Mouse (Mus musculus) hindbrain, embryonic 12.5 days (tissue): Measurements from ENCODE around the gene Cd86. TPM values are rescaled to one million over a fixed set of nuclear protein-coding genes. Genes with fewer than 3 reads are reported as not detected.

ENCODE experiments used
- ATAC-seq: fragments of 200-750 bp; cut with Nextera tagmentation; 2 replicates; pipeline ENCODE4 v1.8.0; 2017; ENCODE audit warnings: moderate TSS enrichment; ENCODE audit not compliant: low FRiP score
- H3K27ac ChIP-seq: fragments of 300-500 bp; sonication (generic); 2 replicates; pipeline ENCODE4 v1.5.1; 2016; ENCODE audit warnings: mild to moderate bottlenecking
- H3K27me3 ChIP-seq: fragments of 300-500 bp; sonication (generic); 2 replicates; pipeline ENCODE4 v1.6.1; 2016; ENCODE audit warnings: mild to moderate bottlenecking
- H3K36me3 ChIP-seq: fragments of 300-500 bp; sonication (generic); 2 replicates; pipeline ENCODE4 v1.6.1; 2016; ENCODE audit warnings: mild to moderate bottlenecking
- H3K4me1 ChIP-seq: fragments of 300-500 bp; sonication (generic); 2 replicates; pipeline ENCODE4 v1.6.1; 2016
- H3K4me2 ChIP-seq: fragments of 300-500 bp; sonication (generic); replicated peaks from 2 replicates; pipeline ENCODE4 v1.6.1; 2016; ENCODE audit warnings: mild to moderate bottlenecking
- H3K4me3 ChIP-seq: fragments of 300-500 bp; sonication (generic); 2 replicates; pipeline ENCODE4 v1.5.1; 2016; ENCODE audit warnings: mild to moderate bottlenecking
- H3K9ac ChIP-seq: fragments of 300-500 bp; sonication (generic); 2 replicates; pipeline ENCODE4 v1.6.1; 2016; ENCODE audit warnings: mild to moderate bottlenecking, moderate library complexity
- H3K9me3 ChIP-seq: fragments of 300-500 bp; sonication (generic); replicated peaks from 2 replicates; pipeline ENCODE4 v1.6.1; 2016; ENCODE audit warnings: mild to moderate bottlenecking
- WGBS: fragments of 180-500 bp; shearing (Covaris S2); methylation state at CpG from one replicate; pipeline ENCODE4 v1.1.7; 2016; 5-methylcytosine and 5-hydroxymethylcytosine counted together
- polyA plus RNA-seq: library from polyadenylated mRNA; unstranded; fragments of >200 nt; fragmentation: Nextera tagmentation; extraction: Ambion mirVana; gene quantifications from 2 replicates; pipeline ENCODE4 v1.2.1, GENCODE M21; 2016

Gene Cd86
- polyA plus RNA-seq, 1 experiment from 2014 or later, result 2.0 TPM

GRCm38 (mm10) chr16:36631607-36632006 is 34.3 kb downstream of the Cd86 start:
- WGBS, result 93% methylated on average over 5 of the region's 5 CpGs
- Histone ChIP-seq H3K4me2 (no peak overlapping the region), H3K9ac (no peak overlapping the region), H3K27me3 (no peaks in the 10 kb centered on the region), H3K36me3 (no peaks in the 10 kb centered on the region), H3K4me3 (no peak overlapping the region), H3K4me1 (no peaks in the 10 kb centered on the region), H3K9me3 (no peaks in the 10 kb centered on the region), H3K27ac (no peak overlapping the region)
- ATAC-seq, result no peak

GRCm38 (mm10) chr16:36627740-36628139 is 38.1 kb downstream of the Cd86 start:
- ATAC-seq, result no peak
- no peak overlapping the region for H3K27ac ChIP-seq
- no peak overlapping the region for H3K9ac ChIP-seq
- H3K27me3 ChIP-seq, result no peaks in the 10 kb centered on the region
- no peaks in the 10 kb centered on the region for H3K9me3 ChIP-seq
- no peak overlapping the region for H3K4me2 ChIP-seq
- no peak overlapping the region for H3K4me3 ChIP-seq
- 95% methylated on average over 1 of the region's 1 CpGs for WGBS
- no peaks in the 10 kb centered on the region for H3K36me3 ChIP-seq
- H3K4me1 ChIP-seq, result no peaks in the 10 kb centered on the region

GRCm38 (mm10) chr16:36626567-36627197 is 39.2 kb downstream of the Cd86 start:
- no peak overlapping the region for H3K4me2 ChIP-seq
- H3K9ac ChIP-seq, result no peak overlapping the region
- ATAC-seq, result no peak
- H3K4me1 ChIP-seq, result no peaks in the 10 kb centered on the region
- no peaks in the 10 kb centered on the region for H3K9me3 ChIP-seq
- no peak overlapping the region for H3K4me3 ChIP-seq
- H3K27me3 ChIP-seq, result no peaks in the 10 kb centered on the region
- no peak overlapping the region for H3K27ac ChIP-seq
- 84% methylated on average over 5 of the region's 5 CpGs for WGBS
- no peaks in the 10 kb centered on the region for H3K36me3 ChIP-seq

- no peak overlapping the region for H3K9ac ChIP-seq
- H3K9me3 ChIP-seq, result no peaks in the 10 kb centered on the region
- no peaks in the 10 kb centered on the region for H3K36me3 ChIP-seq
- H3K27me3 ChIP-seq, result no peaks in the 10 kb centered on the region
- H3K4me3 ChIP-seq, result no peak overlapping the region
- no peaks in the 10 kb centered on the region for H3K4me1 ChIP-seq
- WGBS, result 97% methylated on average over 1 of the region's 1 CpGs
- ATAC-seq, result no peak
- no peak overlapping the region for H3K27ac ChIP-seq
- H3K4me2 ChIP-seq, result no peak overlapping the region
Measured at GRCm38 (mm10) chr16:36625909-36626308, 40.0 kb downstream of the Cd86 start.

GRCm38 (mm10) chr16:36622320-36622719 is 43.6 kb downstream of the Cd86 start:
- H3K4me1 ChIP-seq, result no peaks in the 10 kb centered on the region
- no peak overlapping the region for H3K9ac ChIP-seq
- no peaks in the 10 kb centered on the region for H3K36me3 ChIP-seq
- no peak overlapping the region for H3K4me2 ChIP-seq
- no peaks in the 10 kb centered on the region for H3K27me3 ChIP-seq
- no peak overlapping the region for H3K4me3 ChIP-seq
- no peak for ATAC-seq
- no peaks in the 10 kb centered on the region for H3K9me3 ChIP-seq
- H3K27ac ChIP-seq, result no peak overlapping the region
- WGBS, result 75% methylated on average over 3 of the region's 3 CpGs

- Histone ChIP-seq H3K27ac (no peak overlapping the region), H3K9me3 (no peaks in the 10 kb centered on the region), H3K4me2 (no peak overlapping the region), H3K9ac (no peak overlapping the region), H3K4me1 (no peaks in the 10 kb centered on the region), H3K27me3 (no peaks in the 10 kb centered on the region), H3K36me3 (no peaks in the 10 kb centered on the region), H3K4me3 (no peak overlapping the region)
- ATAC-seq, result no peak
- 77% methylated on average over 3 of the region's 3 CpGs for WGBS
Measured at GRCm38 (mm10) chr16:36621108-36621507, 44.8 kb downstream of the Cd86 start.

GRCm38 (mm10) chr16:36613701-36614100 is 52.2 kb downstream of the Cd86 start:
- WGBS, result 72% methylated on average over 2 of the region's 2 CpGs

GRCm38 (mm10) chr16:36602632-36603031 is 63.2 kb downstream of the Cd86 start:
- H3K9me3 ChIP-seq, result no peaks in the 10 kb centered on the region
- no peak for ATAC-seq
- WGBS, result 76% methylated on average over 3 of the region's 3 CpGs
- H3K27me3 ChIP-seq, result no peaks in the 10 kb centered on the region
- no peaks in the 10 kb centered on the region for H3K4me1 ChIP-seq
- no peak overlapping the region for H3K4me2 ChIP-seq
- H3K27ac ChIP-seq, result no peak overlapping the region
- H3K9ac ChIP-seq, result no peak overlapping the region
- H3K36me3 ChIP-seq, result no peaks in the 10 kb centered on the region
- no peak overlapping the region for H3K4me3 ChIP-seq

More at GRCm38 (mm10) chr16:36613701-36614100, 52.2 kb downstream of the Cd86 start:
- Histone ChIP-seq H3K4me1 (no peaks in the 10 kb centered on the region), H3K36me3 (no peaks in the 10 kb centered on the region), H3K9me3 (no peaks in the 10 kb centered on the region), H3K9ac (no peak overlapping the region), H3K4me3 (no peak overlapping the region), H3K27me3 (no peaks in the 10 kb centered on the region), H3K27ac (no peak overlapping the region), H3K4me2 (no peak overlapping the region)
- ATAC-seq, result no peak

- H3K4me3 ChIP-seq, result no peak overlapping the region
- H3K4me2 ChIP-seq, result no peak overlapping the region
- H3K4me1 ChIP-seq, result no peaks in the 10 kb centered on the region
- H3K27me3 ChIP-seq, result no peaks in the 10 kb centered on the region
- 81% methylated on average over 4 of the region's 4 CpGs for WGBS
- H3K9me3 ChIP-seq, result no peaks in the 10 kb centered on the region
- ATAC-seq, result no peak
- no peak overlapping the region for H3K27ac ChIP-seq
- no peaks in the 10 kb centered on the region for H3K36me3 ChIP-seq
- no peak overlapping the region for H3K9ac ChIP-seq
Measured at GRCm38 (mm10) chr16:36598265-36598664, 67.6 kb downstream of the Cd86 start.

- ATAC-seq, result no peak
- H3K9me3 ChIP-seq, result no peaks in the 10 kb centered on the region
Measured at GRCm38 (mm10) chr16:36596671-36597410, 69.0 kb downstream of the Cd86 start.

GRCm38 (mm10) chr16:36589898-36590297 is 76.0 kb downstream of the Cd86 start:
- Histone ChIP-seq H3K4me1 (no peaks in the 10 kb centered on the region), H3K27me3 (no peaks in the 10 kb centered on the region), H3K27ac (no peak overlapping the region), H3K9ac (no peak overlapping the region), H3K9me3 (no peaks in the 10 kb centered on the region), H3K4me2 (no peak overlapping the region), H3K36me3 (no peaks in the 10 kb centered on the region), H3K4me3 (no peak overlapping the region)
- 81% methylated on average over 1 of the region's 1 CpGs for WGBS
- no peak for ATAC-seq

More at GRCm38 (mm10) chr16:36596671-36597410, 69.0 kb downstream of the Cd86 start:
- H3K27me3 ChIP-seq, result no peaks in the 10 kb centered on the region
- H3K27ac ChIP-seq, result no peak overlapping the region
- no peak overlapping the region for H3K4me2 ChIP-seq
- WGBS, result 90% methylated on average over 10 of the region's 10 CpGs
- no peak overlapping the region for H3K9ac ChIP-seq
- H3K4me1 ChIP-seq, result no peaks in the 10 kb centered on the region
- H3K4me3 ChIP-seq, result no peak overlapping the region
- H3K36me3 ChIP-seq, result no peaks in the 10 kb centered on the region

- ATAC-seq, result no peak
- Histone ChIP-seq H3K9me3 (no peaks in the 10 kb centered on the region), H3K4me2 (no peak overlapping the region), H3K4me1 (no peaks in the 10 kb centered on the region), H3K4me3 (no peak overlapping the region), H3K9ac (no peak overlapping the region), H3K27ac (no peak overlapping the region), H3K36me3 (no peaks in the 10 kb centered on the region), H3K27me3 (no peaks in the 10 kb centered on the region)
- 75% methylated on average over 4 of the region's 4 CpGs for WGBS
Measured at GRCm38 (mm10) chr16:36587971-36588370, 77.9 kb downstream of the Cd86 start.

- H3K27me3 ChIP-seq, result no peaks in the 10 kb centered on the region
- H3K4me1 ChIP-seq, result no peaks in the 10 kb centered on the region
- no peak overlapping the region for H3K27ac ChIP-seq
- H3K36me3 ChIP-seq, result no peaks in the 10 kb centered on the region
- H3K9me3 ChIP-seq, result no peaks in the 10 kb centered on the region
- no peak overlapping the region for H3K4me2 ChIP-seq
- H3K4me3 ChIP-seq, result no peak overlapping the region
- 39% methylated on average over 3 of the region's 3 CpGs for WGBS
- no peak for ATAC-seq
- no peak overlapping the region for H3K9ac ChIP-seq
Measured at GRCm38 (mm10) chr16:36582073-36582472, 83.8 kb downstream of the Cd86 start.
